Mouse (Mus musculus): ENCODE measurements around the gene Efs. TPM values are rescaled to one million over a fixed set of nuclear protein-coding genes. Genes with fewer than 3 reads are reported as not detected.

Efs gene
- polyA plus RNA-seq, 1 experiment, result 25.0 TPM

GRCm38 (mm10) chr14:54866936-54867335 lies 59.0 kb downstream of the Efs start:
- peak; percentile 38 for DNase-seq
- Histone ChIP-seq H3K4me1 (replicated peaks; ENCODE audit: control insufficient read depth, insufficient read depth, low read length) (0 out of 2 replicates have a peak, but pooled peaks cover 9% of the 10 kb centered on the region), H3K4me3 (ENCODE audit: control insufficient read depth, insufficient read depth, low read length) (no peak overlapping the region), H3K27ac (ENCODE audit: control insufficient read depth, insufficient read depth, low read length) (no peak overlapping the region), H3K27me3 (ENCODE audit: control insufficient read depth, insufficient read depth, low read length) (no peaks in the 10 kb centered on the region), H3K36me3 (ENCODE audit: control insufficient read depth, insufficient read depth, low read length) (no peaks in the 10 kb centered on the region)
- TF ChIP-seq POLR2A (IDR thresholded peaks at IDR 0.05; ENCODE audit: control insufficient read depth, extremely low read depth, insufficient read depth, low read length, poor library complexity) (no peak), CTCF (IDR thresholded peaks at IDR 0.05; ENCODE audit: borderline replicate concordance, control insufficient read depth, extremely low read depth, insufficient read depth, low read length, poor library complexity) (peak; percentile 69; the same call in 1 of the 2 replicates)
- 76% methylated on average over 5 of the region's 5 CpGs for WGBS

Other genes with a start within 250 kb of the Efs start
- gene 1700123O20Rik, start 239.9 kb downstream of the Efs start, polyA plus RNA-seq (2012; rRNA removed), result 80.2 and 92.8 TPM in 2 replicates
- gene Acin1, start 239.2 kb downstream of the Efs start, polyA plus RNA-seq (2012; rRNA removed), result 238 and 263 TPM in 2 replicates
- gene Gm29776, start 227.3 kb downstream of the Efs start, polyA plus RNA-seq (2012; rRNA removed), result 0.09 and 0.14 TPM in 2 replicates
- 2.1 and 2.7 TPM in 2 replicates for gene Cebpe, start 214.0 kb downstream of the Efs start, polyA plus RNA-seq (2012; rRNA removed)
- 10.0 and 11.6 TPM in 2 replicates for gene Slc7a8, start 144.2 kb downstream of the Efs start, polyA plus RNA-seq (2012; rRNA removed)
- gene Rnf212b, start 112.0 kb downstream of the Efs start, polyA plus RNA-seq (2012; rRNA removed), result 0.15 TPM in 1 of 2 replicates, not detected in the other
- 4.7 and 5.9 TPM in 2 replicates for gene Homez, start 55.2 kb downstream of the Efs start, polyA plus RNA-seq (2012; rRNA removed)
- gene Ppp1r3e, start 48.6 kb downstream of the Efs start, polyA plus RNA-seq (2012; rRNA removed), result 14.3 and 18.2 TPM in 2 replicates
- gene Bcl2l2, start 42.7 kb downstream of the Efs start, polyA plus RNA-seq (2012; rRNA removed), result 21.4 and 23.5 TPM in 2 replicates
- 0.28 and 1.9 TPM in 2 replicates for gene Gm20521, start 42.7 kb downstream of the Efs start, polyA plus RNA-seq (2012; rRNA removed)
- gene Pabpn1, start 33.6 kb downstream of the Efs start, polyA plus RNA-seq (2012; rRNA removed), result 190 and 219 TPM in 2 replicates
- 25.7 and 29.9 TPM in 2 replicates for gene Slc22a17, start 13.0 kb downstream of the Efs start, polyA plus RNA-seq (2012; rRNA removed)
- gene Il25, start 6.6 kb upstream of the Efs start, polyA plus RNA-seq (2012; rRNA removed), result 0.11 and 0.50 TPM in 2 replicates
- gene Cmtm5, start 10.1 kb upstream of the Efs start, polyA plus RNA-seq (2012; rRNA removed), result 0.67 and 0.92 TPM in 2 replicates
- gene Myh6, start 40.8 kb upstream of the Efs start, polyA plus RNA-seq (2012; rRNA removed), result 13.4 and 159 TPM in 2 replicates
- not detected in 2 replicates for gene Gm17428, start 50.8 kb upstream of the Efs start, polyA plus RNA-seq (2012; rRNA removed)
- gene Myh7, start 68.5 kb upstream of the Efs start, polyA plus RNA-seq (2012; rRNA removed), result 0.23 and 0.96 TPM in 2 replicates
- gene Ngdn, start 89.3 kb upstream of the Efs start, polyA plus RNA-seq (2012; rRNA removed), result 24.6 and 31.0 TPM in 2 replicates
- gene Zfhx2, start 166.2 kb upstream of the Efs start, polyA plus RNA-seq (2012; rRNA removed), result 6.3 and 6.6 TPM in 2 replicates
- gene Thtpa, start 168.7 kb upstream of the Efs start, polyA plus RNA-seq (2012; rRNA removed), result 6.0 and 6.1 TPM in 2 replicates
- 91.5 and 94.5 TPM in 2 replicates for gene Ap1g2, start 180.5 kb upstream of the Efs start, polyA plus RNA-seq (2012; rRNA removed)
- gene Jph4, start 190.8 kb upstream of the Efs start, polyA plus RNA-seq (2012; rRNA removed), result 0.37 and 0.51 TPM in 2 replicates